Mouse (Mus musculus) liver, postnatal 0 days (tissue): ENCODE data around the gene Gm36028. TPM values are rescaled to one million over a fixed set of nuclear protein-coding genes. Genes with fewer than 3 reads are reported as not detected.
A peak's percentile ranks its signal among the peaks of the same experiment; 100 is the strongest.

ENCODE experiments used
- ATAC-seq: fragments of 200-750 bp; cut with Nextera tagmentation; 2 replicates; pipeline ENCODE4 v1.8.0; 2017; ENCODE audit warnings: mild to moderate bottlenecking, moderate library complexity
- DNase-seq: peaks from one replicate; pipeline ENCODE4 v3.0.0-alpha.2; 2016
- H3K27ac ChIP-seq: fragments of 300-500 bp; sonication (generic); 2 replicates; pipeline ENCODE4 v1.5.1; 2014; ENCODE audit warnings: antibody characterized with exemption, moderate library complexity, mild to moderate bottlenecking, low read depth
- H3K27me3 ChIP-seq: fragments of 300-500 bp; sonication (generic); 2 replicates; pipeline ENCODE4 v1.6.1; 2014; ENCODE audit warnings: low read length, control low read depth, mixed read lengths; ENCODE audit not compliant: insufficient read depth
- H3K36me3 ChIP-seq: fragments of 300-500 bp; sonication (generic); replicated peaks from 2 replicates; pipeline ENCODE4 v1.6.1; 2014; ENCODE audit warnings: mild to moderate bottlenecking, control low read depth, low read length, moderate library complexity, mixed read lengths; ENCODE audit not compliant: insufficient read depth
- H3K4me1 ChIP-seq: fragments of 300-500 bp; sonication (generic); 2 replicates; pipeline ENCODE4 v1.6.1; 2014; ENCODE audit warnings: antibody characterized with exemption, mild to moderate bottlenecking, control low read depth; ENCODE audit not compliant: insufficient read depth
- H3K4me2 ChIP-seq: fragments of 300-500 bp; sonication (generic); 2 replicates; pipeline ENCODE4 v1.6.1; 2014; ENCODE audit warnings: low read depth, mild to moderate bottlenecking, low read length, moderate library complexity, mixed read lengths
- H3K4me3 ChIP-seq: fragments of 300-500 bp; sonication (generic); 2 replicates; pipeline ENCODE4 v1.5.1; 2014; ENCODE audit warnings: low read depth, low read length
- H3K9ac ChIP-seq: fragments of 300-500 bp; sonication (generic); replicated peaks from 2 replicates; pipeline ENCODE4 v1.6.1; 2014; ENCODE audit warnings: mild to moderate bottlenecking, moderate library complexity
- H3K9me3 ChIP-seq: fragments of 300-500 bp; sonication (generic); 2 replicates; pipeline ENCODE4 v1.6.1; 2016; ENCODE audit warnings: mild to moderate bottlenecking, control low read depth, low read length, mixed read lengths
- CTCF ChIP-seq: sonication (generic); IDR thresholded peaks from 2 replicates; pipeline ENCODE4 v1.5.1; 2016; ENCODE audit warnings: antibody characterized with exemption, low read depth
- EP300 ChIP-seq: IDR thresholded peaks from 2 replicates; pipeline ENCODE4 v1.6.1; 2016; ENCODE audit warnings: antibody characterized with exemption, low read depth, mild to moderate bottlenecking
- WGBS: fragments of 180-500 bp; shearing (Covaris S2); extraction: QIAGEN DNeasy Blood & Tissue Kit; methylation state at CpG from one replicate; pipeline ENCODE4 v1.1.7; 2014; ENCODE audit not compliant: insufficient replicate concordance; 5-methylcytosine and 5-hydroxymethylcytosine counted together
- polyA plus RNA-seq: library from polyadenylated mRNA; unstranded; fragments of >200 nt; fragmentation: Nextera tagmentation; extraction: Ambion mirVana; gene quantifications from 2 replicates; pipeline ENCODE4 v1.2.1, GENCODE M21; 2015

The Gm36028 gene
- polyA plus RNA-seq, 1 experiment from 2014 or later, result not detected

GRCm38 (mm10) chr16:37877406-37877805 lies 16.5 kb upstream of the Gm36028 start:
- Histone ChIP-seq H3K9me3 (no peaks in the 10 kb centered on the region), H3K4me2 (no peak overlapping the region), H3K27ac (no peak overlapping the region), H3K36me3 (peaks cover 20% of the 10 kb centered on the region), H3K9ac (no peak overlapping the region), H3K4me3 (no peak overlapping the region), H3K27me3 (no peaks in the 10 kb centered on the region), H3K4me1 (peaks cover 20% of the 10 kb centered on the region)
- WGBS, result 96% methylated on average over 3 of the region's 3 CpGs
- ATAC-seq (no peak), DNase-seq (no peak)
- TF ChIP-seq CTCF (no peak), EP300 (no peak)

GRCm38 (mm10) chr16:37874501-37875235 lies 13.7 kb upstream of the Gm36028 start:
- Histone ChIP-seq H3K27me3 (no peaks in the 10 kb centered on the region), H3K4me3 (no peak overlapping the region), H3K9me3 (no peaks in the 10 kb centered on the region), H3K9ac (no peak overlapping the region), H3K36me3 (peaks cover 16% of the 10 kb centered on the region), H3K4me1 (peaks cover 22% of the 10 kb centered on the region), H3K27ac (no peak overlapping the region), H3K4me2 (no peak overlapping the region)
- no peak for DNase-seq
- WGBS, result 66% methylated on average over 4 of the region's 4 CpGs
- ATAC-seq, result no peak
- no peak for TF ChIP-seq CTCF
- no peak for TF ChIP-seq EP300

GRCm38 (mm10) chr16:37871112-37871715 lies 10.3 kb upstream of the Gm36028 start:
- Histone ChIP-seq H3K27ac (no peak overlapping the region), H3K4me3 (no peak overlapping the region), H3K4me1 (peaks cover 16% of the 10 kb centered on the region), H3K9me3 (no peaks in the 10 kb centered on the region), H3K4me2 (peak overlapping the region; percentile 26), H3K9ac (no peak overlapping the region), H3K36me3 (no peaks in the 10 kb centered on the region), H3K27me3 (no peaks in the 10 kb centered on the region)
- 49% methylated on average over 4 of the region's 4 CpGs for WGBS
- TF ChIP-seq EP300, result no peak
- TF ChIP-seq CTCF, result no peak
- no peak for DNase-seq
- ATAC-seq, result no peak

- Histone ChIP-seq H3K4me1 (peaks cover 12% of the 10 kb centered on the region), H3K36me3 (no peaks in the 10 kb centered on the region), H3K27me3 (no peaks in the 10 kb centered on the region), H3K27ac (peak overlapping the region; percentile 98), H3K9me3 (no peaks in the 10 kb centered on the region), H3K4me3 (peak overlapping the region; percentile 80), H3K9ac (peak overlapping the region; percentile 80), H3K4me2 (peak overlapping the region; percentile 75)
- 14% methylated on average over 4 of the region's 4 CpGs for WGBS
- DNase-seq (no peak), ATAC-seq (no peak)
- TF ChIP-seq EP300 (no peak), CTCF (0 out of 2 replicates have a peak, but pooled peaks have one; percentile 5)
These were observed 8.7 kb upstream of the Gm36028 start for GRCm38 (mm10) chr16:37869470-37870231.

GRCm38 (mm10) chr16:37868506-37869469 lies 7.8 kb upstream of the Gm36028 start:
- Histone ChIP-seq H3K4me3 (peak overlapping the region; percentile 80), H3K4me2 (peak overlapping the region; percentile 75), H3K36me3 (no peaks in the 10 kb centered on the region), H3K27ac (peak overlapping the region; percentile 98), H3K9me3 (no peaks in the 10 kb centered on the region), H3K9ac (peak overlapping the region; percentile 80), H3K4me1 (peaks cover 13% of the 10 kb centered on the region), H3K27me3 (no peaks in the 10 kb centered on the region)
- DNase-seq (peak; percentile 57), ATAC-seq (peak; percentile 63)
- no peak for TF ChIP-seq EP300
- no peak for TF ChIP-seq CTCF
- WGBS, result 0% methylated on average over 72 of the region's 87 CpGs
